Mouse (Mus musculus) liver, postnatal 0 days (tissue): ENCODE measurements around the gene Tango2.

Source experiments
- CTCF ChIP-seq: sonication (generic); IDR thresholded peaks from 2 replicates; pipeline ENCODE4 v1.5.1; 2016; ENCODE audit warnings: antibody characterized with exemption, low read depth
- EP300 ChIP-seq: IDR thresholded peaks from 2 replicates; pipeline ENCODE4 v1.6.1; 2016; ENCODE audit warnings: antibody characterized with exemption, low read depth, mild to moderate bottlenecking

DNA sequence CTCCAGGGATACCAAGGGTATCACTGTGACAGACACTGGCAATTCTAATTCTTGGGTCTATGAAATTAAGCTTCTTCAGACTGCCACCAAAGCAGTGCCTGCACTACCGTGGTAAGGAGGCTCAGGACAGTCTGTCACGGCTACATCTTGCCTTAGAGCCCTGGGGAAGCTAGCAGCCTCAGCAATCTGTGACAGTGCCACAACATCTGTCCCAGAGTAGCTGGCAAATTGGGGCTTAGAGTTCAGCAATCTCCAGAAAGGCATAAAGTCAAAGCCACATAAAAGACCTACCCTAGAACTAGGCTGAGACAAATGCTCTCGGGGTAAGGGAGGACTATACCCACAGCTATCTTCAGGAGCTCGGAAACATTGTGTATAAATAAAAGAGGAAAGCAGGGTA is 22.2 kb downstream of the Tango2 start:
- TF ChIP-seq EP300 (no peak), CTCF (no peak)
